Mouse (Mus musculus): ENCODE results near the gene Bst1.

- TF ChIP-seq CTCF (IDR thresholded peaks at IDR 0.05; ENCODE audit: low read depth, low read length) (no peak), TAL1 (conservative IDR thresholded peaks at IDR 0.05; ENCODE audit: low read depth, low read length) (no peak), GATA1 (IDR thresholded peaks at IDR 0.05; ENCODE audit: borderline replicate concordance, low read length) (no peak), GATA2 (IDR thresholded peaks at IDR 0.05; ENCODE audit: borderline replicate concordance, low read depth, low read length) (no peak), POLR2AphosphoS5 (IDR thresholded peaks at IDR 0.05; ENCODE audit: insufficient replicate concordance, low read depth, low read length) (no peak)
Observed at GRCm38 (mm10) chr5:43781423-43781976, 37.2 kb upstream of the Bst1 start.

All from G1E (cell line).